Comparison of ENCODE assay signal across 10 mouse cellular contexts in genomic region chr14:53614341-53614740, GRCm38 (mm10).
DNase-seq lines count a peak whose midpoint lies in the region; ATAC-seq and TF ChIP-seq lines count a peak whose summit lies in the region.
"Had no signal": no experiment of that assay in that cellular context is flagged by ENCODE, and none has a peak within 500 bp of the region (broad histone marks: within the 10 kb centered on the region; RNA-seq: fewer than 3 reads in every experiment).

No protein-coding gene starts in this region.

- DNase-seq in heart, postnatal 4 days, result peak; percentile 8
- no peak for DNase-seq in heart, adult 9 months (ENCODE audit: low spot score in 2 of 2)
- peak; percentile 2 for DNase-seq in lung, postnatal 10 days
- DNase-seq in lung, postnatal 0 days (ENCODE audit: low spot score), result no peak
- peak; percentile 4 for DNase-seq in WW6 (ENCODE audit: low read depth, low spot score)
- peak; percentile 65 for DNase-seq in thymus, postnatal 0 days (ENCODE audit: low spot score)
- DNase-seq in urinary bladder, adult 2 months (ENCODE audit: low spot score), result no peak
- DNase-seq in cerebellum, adult 11 months, result no peak
- DNase-seq: right cerebral cortex, postnatal 14 days had no signal

- no peaks in the 10 kb centered on the region for H3K36me3 ChIP-seq in lung, postnatal 0 days (ENCODE audit: insufficient read depth, low read length)
- H3K36me3 ChIP-seq: embryonic facial prominence, embryonic 15.5 days had no signal

- no peak overlapping the region for H3K4me3 ChIP-seq in lung, postnatal 0 days (ENCODE audit: low read depth, low read length)
- H3K4me3 ChIP-seq: embryonic facial prominence, embryonic 15.5 days had no signal

- no peak overlapping the region for H3K9ac ChIP-seq in lung, postnatal 0 days (replicated peaks; ENCODE audit: low read depth)
- H3K9ac ChIP-seq: embryonic facial prominence, embryonic 15.5 days had no signal

- no peaks in the 10 kb centered on the region for H3K27me3 ChIP-seq in lung, postnatal 0 days (replicated peaks; ENCODE audit: insufficient read depth, low read length)
- H3K27me3 ChIP-seq: embryonic facial prominence, embryonic 15.5 days had no signal

- no peak for ATAC-seq in lung, postnatal 0 days

- TF ChIP-seq EP300 in lung, postnatal 0 days (IDR thresholded peaks at IDR 0.05), result no peak

- H3K9me3 ChIP-seq in lung, postnatal 0 days (ENCODE audit: low read length), result no peaks in the 10 kb centered on the region
- H3K9me3 ChIP-seq: embryonic facial prominence, embryonic 15.5 days had no signal

- no peak overlapping the region for H3K27ac ChIP-seq in lung, postnatal 0 days (ENCODE audit: low read length)
- H3K27ac ChIP-seq: embryonic facial prominence, embryonic 15.5 days had no signal

- no peak for TF ChIP-seq CTCF in lung, postnatal 0 days (IDR thresholded peaks at IDR 0.05)

- no peak overlapping the region for H3K4me2 ChIP-seq in lung, postnatal 0 days (replicated peaks; ENCODE audit: low read depth, low read length)
- H3K4me2 ChIP-seq: embryonic facial prominence, embryonic 15.5 days had no signal

- no peaks in the 10 kb centered on the region for H3K4me1 ChIP-seq in lung, postnatal 0 days (ENCODE audit: insufficient read depth, low read depth, low read length)
- H3K4me1 ChIP-seq: embryonic facial prominence, embryonic 15.5 days had no signal

Comparison
In these comparisons a context has a peak if more than half of its experiments do, and no peak if none do; other contexts are left out.
1. DNase-seq: peak in heart, postnatal 4 days (single experiment), lung, postnatal 10 days (single experiment), WW6 (single experiment) and thymus, postnatal 0 days (single experiment); none in heart, adult 9 months (0 of 2), lung, postnatal 0 days (single experiment), urinary bladder, adult 2 months (single experiment) and cerebellum, adult 11 months (single experiment).